Mouse (Mus musculus): ENCODE measurements around the gene Meis3. TPM values are rescaled to one million over a fixed set of nuclear protein-coding genes. Genes with fewer than 3 reads are reported as not detected.
A peak's percentile ranks its signal among the peaks of the same experiment; 100 is the strongest.

Gene Meis3
- polyA plus RNA-seq, 1 experiment from 2014 or later: 9.6 TPM

GRCm38 (mm10) chr7:16132161-16132581 lies 42.7 kb upstream of the Meis3 start:
- WGBS: 21% methylated on average over 7 of the region's 7 CpGs
- Histone ChIP-seq H3K27ac (replicated peaks; ENCODE audit: low read depth, low read length) (no peak overlapping the region), H3K4me3 (ENCODE audit: low read depth, low read length) (no peak overlapping the region), H3K4me1 (ENCODE audit: control insufficient read depth, insufficient read depth, low read length) (peaks cover 6% of the 10 kb centered on the region; the same call in 1 of the 2 replicates), H3K36me3 (ENCODE audit: control insufficient read depth, insufficient read depth, low read length) (no peaks in the 10 kb centered on the region), H3K9ac (ENCODE audit: low read length) (no peak overlapping the region), H3K4me2 (ENCODE audit: low read depth, severe bottlenecking) (no peak overlapping the region), H3K27me3 (ENCODE audit: control insufficient read depth, insufficient read depth, low read length) (no peaks in the 10 kb centered on the region; the same call in 1 of the 2 replicates), H3K9me3 (ENCODE audit: control insufficient read depth, low read length) (no peaks in the 10 kb centered on the region)
- DNase-seq (ENCODE audit: low spot score) (peak; percentile 28), ATAC-seq (ENCODE audit: insufficient number of reproducible peaks, low FRiP score, low TSS enrichment, low read depth) (no peak)

GRCm38 (mm10) chr7:16132926-16133325 lies 42.0 kb upstream of the Meis3 start:
- Histone ChIP-seq H3K9ac (ENCODE audit: low read length) (no peak overlapping the region), H3K9me3 (ENCODE audit: control insufficient read depth, low read length) (no peaks in the 10 kb centered on the region), H3K4me3 (ENCODE audit: low read depth, low read length) (no peak overlapping the region), H3K36me3 (ENCODE audit: control insufficient read depth, insufficient read depth, low read length) (no peaks in the 10 kb centered on the region), H3K4me1 (ENCODE audit: control insufficient read depth, insufficient read depth, low read length) (peaks cover 6% of the 10 kb centered on the region; the same call in 1 of the 2 replicates), H3K4me2 (ENCODE audit: low read depth, severe bottlenecking) (no peak overlapping the region), H3K27ac (replicated peaks; ENCODE audit: low read depth, low read length) (no peak overlapping the region), H3K27me3 (ENCODE audit: control insufficient read depth, insufficient read depth, low read length) (no peaks in the 10 kb centered on the region; the same call in 1 of the 2 replicates)
- DNase-seq (ENCODE audit: low spot score) (no peak), ATAC-seq (ENCODE audit: insufficient number of reproducible peaks, low FRiP score, low TSS enrichment, low read depth) (no peak)
- 70% methylated on average over 3 of the region's 3 CpGs for WGBS

GRCm38 (mm10) chr7:16133691-16134090 lies 41.2 kb upstream of the Meis3 start:
- Histone ChIP-seq H3K4me3 (ENCODE audit: low read depth, low read length) (no peak overlapping the region), H3K9ac (ENCODE audit: low read length) (no peak overlapping the region), H3K27ac (replicated peaks; ENCODE audit: low read depth, low read length) (no peak overlapping the region), H3K9me3 (ENCODE audit: control insufficient read depth, low read length) (no peaks in the 10 kb centered on the region), H3K4me1 (ENCODE audit: control insufficient read depth, insufficient read depth, low read length) (peaks cover 6% of the 10 kb centered on the region; the same call in 1 of the 2 replicates), H3K4me2 (ENCODE audit: low read depth, severe bottlenecking) (no peak overlapping the region), H3K27me3 (ENCODE audit: control insufficient read depth, insufficient read depth, low read length) (no peaks in the 10 kb centered on the region; the same call in 1 of the 2 replicates), H3K36me3 (ENCODE audit: control insufficient read depth, insufficient read depth, low read length) (no peaks in the 10 kb centered on the region)
- no peak for ATAC-seq (ENCODE audit: insufficient number of reproducible peaks, low FRiP score, low TSS enrichment, low read depth)
- DNase-seq (ENCODE audit: low spot score): no peak
- WGBS: 90% methylated on average over 9 of the region's 9 CpGs

GRCm38 (mm10) chr7:16134951-16135392 lies 39.9 kb upstream of the Meis3 start:
- no peak overlapping the region for H3K4me3 ChIP-seq (ENCODE audit: low read depth, low read length)
- no peaks in the 10 kb centered on the region for H3K36me3 ChIP-seq (ENCODE audit: control insufficient read depth, insufficient read depth, low read length)
- no peak overlapping the region for H3K9ac ChIP-seq (ENCODE audit: low read length)
- no peaks in the 10 kb centered on the region; the same call in 1 of the 2 replicates for H3K27me3 ChIP-seq (ENCODE audit: control insufficient read depth, insufficient read depth, low read length)
- ATAC-seq (ENCODE audit: insufficient number of reproducible peaks, low FRiP score, low TSS enrichment, low read depth) (no peak), DNase-seq (ENCODE audit: low spot score) (no peak)
- H3K4me1 ChIP-seq (ENCODE audit: control insufficient read depth, insufficient read depth, low read length): peaks cover 6% of the 10 kb centered on the region; the same call in 1 of the 2 replicates
- H3K27ac ChIP-seq (replicated peaks; ENCODE audit: low read depth, low read length): no peak overlapping the region
- WGBS: 66% methylated on average over 7 of the region's 7 CpGs
- H3K9me3 ChIP-seq (ENCODE audit: control insufficient read depth, low read length): no peaks in the 10 kb centered on the region
- H3K4me2 ChIP-seq (ENCODE audit: low read depth, severe bottlenecking): no peak overlapping the region

- WGBS: 34% methylated on average over 27 of the region's 27 CpGs
- DNase-seq (ENCODE audit: low spot score): no peak
- peaks cover 8% of the 10 kb centered on the region for H3K27me3 ChIP-seq (ENCODE audit: control insufficient read depth, insufficient read depth, low read length)
Measured at GRCm38 (mm10) chr7:16146489-16147410, 28.1 kb upstream of the Meis3 start.

GRCm38 (mm10) chr7:16147643-16148042 lies 27.2 kb upstream of the Meis3 start:
- Histone ChIP-seq H3K36me3 (ENCODE audit: control insufficient read depth, insufficient read depth, low read length) (no peaks in the 10 kb centered on the region), H3K4me3 (ENCODE audit: low read depth, low read length) (no peak overlapping the region), H3K4me1 (ENCODE audit: control insufficient read depth, insufficient read depth, low read length) (no peaks in the 10 kb centered on the region), H3K9me3 (ENCODE audit: control insufficient read depth, low read length) (no peaks in the 10 kb centered on the region), H3K9ac (ENCODE audit: low read length) (no peak overlapping the region), H3K27ac (replicated peaks; ENCODE audit: low read depth, low read length) (no peak overlapping the region), H3K27me3 (ENCODE audit: control insufficient read depth, insufficient read depth, low read length) (peaks cover 8% of the 10 kb centered on the region), H3K4me2 (ENCODE audit: low read depth, severe bottlenecking) (no peak overlapping the region)
- ATAC-seq (ENCODE audit: insufficient number of reproducible peaks, low FRiP score, low TSS enrichment, low read depth) (no peak), DNase-seq (ENCODE audit: low spot score) (peak; percentile 86)
- 12% methylated on average over 15 of the region's 15 CpGs for WGBS

More at GRCm38 (mm10) chr7:16146489-16147410, 28.1 kb upstream of the Meis3 start:
- Histone ChIP-seq H3K9me3 (ENCODE audit: control insufficient read depth, low read length) (no peaks in the 10 kb centered on the region), H3K27ac (replicated peaks; ENCODE audit: low read depth, low read length) (no peak overlapping the region), H3K36me3 (ENCODE audit: control insufficient read depth, insufficient read depth, low read length) (no peaks in the 10 kb centered on the region), H3K9ac (ENCODE audit: low read length) (no peak overlapping the region), H3K4me2 (ENCODE audit: low read depth, severe bottlenecking) (no peak overlapping the region), H3K4me3 (ENCODE audit: low read depth, low read length) (no peak overlapping the region), H3K4me1 (ENCODE audit: control insufficient read depth, insufficient read depth, low read length) (no peaks in the 10 kb centered on the region)
- ATAC-seq (ENCODE audit: insufficient number of reproducible peaks, low FRiP score, low TSS enrichment, low read depth): no peak

- Histone ChIP-seq H3K9me3 (ENCODE audit: control insufficient read depth, low read length) (no peaks in the 10 kb centered on the region), H3K27me3 (ENCODE audit: control insufficient read depth, insufficient read depth, low read length) (peaks cover 8% of the 10 kb centered on the region), H3K4me2 (ENCODE audit: low read depth, severe bottlenecking) (no peak overlapping the region), H3K4me1 (ENCODE audit: control insufficient read depth, insufficient read depth, low read length) (no peaks in the 10 kb centered on the region), H3K4me3 (ENCODE audit: low read depth, low read length) (no peak overlapping the region), H3K9ac (ENCODE audit: low read length) (no peak overlapping the region), H3K27ac (replicated peaks; ENCODE audit: low read depth, low read length) (no peak overlapping the region), H3K36me3 (ENCODE audit: control insufficient read depth, insufficient read depth, low read length) (no peaks in the 10 kb centered on the region)
- ATAC-seq (ENCODE audit: insufficient number of reproducible peaks, low FRiP score, low TSS enrichment, low read depth) (no peak), DNase-seq (ENCODE audit: low spot score) (no peak)
- 68% methylated on average over 5 of the region's 5 CpGs for WGBS
Measured at GRCm38 (mm10) chr7:16149241-16149640, 25.6 kb upstream of the Meis3 start.

GRCm38 (mm10) chr7:16150191-16151145 lies 24.4 kb upstream of the Meis3 start:
- Histone ChIP-seq H3K4me1 (ENCODE audit: control insufficient read depth, insufficient read depth, low read length) (no peaks in the 10 kb centered on the region), H3K4me3 (ENCODE audit: low read depth, low read length) (no peak overlapping the region), H3K9me3 (ENCODE audit: control insufficient read depth, low read length) (no peaks in the 10 kb centered on the region), H3K27me3 (ENCODE audit: control insufficient read depth, insufficient read depth, low read length) (peaks cover 8% of the 10 kb centered on the region), H3K9ac (ENCODE audit: low read length) (no peak overlapping the region), H3K27ac (replicated peaks; ENCODE audit: low read depth, low read length) (no peak overlapping the region), H3K4me2 (ENCODE audit: low read depth, severe bottlenecking) (no peak overlapping the region), H3K36me3 (ENCODE audit: control insufficient read depth, insufficient read depth, low read length) (no peaks in the 10 kb centered on the region)
- ATAC-seq (ENCODE audit: insufficient number of reproducible peaks, low FRiP score, low TSS enrichment, low read depth) (no peak), DNase-seq (ENCODE audit: low spot score) (no peak)
- 72% methylated on average over 9 of the region's 9 CpGs for WGBS
